Mouse (Mus musculus) forebrain, embryonic 14.5 days (tissue): ENCODE results near the gene Hoxd3. TPM values are rescaled to one million over a fixed set of nuclear protein-coding genes. Genes with fewer than 3 reads are reported as not detected.

Source experiments
- ATAC-seq: fragments of 200-750 bp; cut with Nextera tagmentation; 2 replicates; pipeline ENCODE4 v1.8.0; 2017; ENCODE audit warnings: mild to moderate bottlenecking, moderate library complexity
- DNase-seq: peaks from one replicate; pipeline ENCODE4 v3.0.0-alpha.2; 2015; ENCODE audit warnings: low spot score
- H3K27ac ChIP-seq: fragments of 300-500 bp; sonication (generic); 2 replicates; pipeline ENCODE4 v1.5.1; 2014; ENCODE audit warnings: low read depth, mild to moderate bottlenecking, control low read depth, low read length, moderate library complexity
- H3K27me3 ChIP-seq: fragments of 300-500 bp; sonication (generic); replicated peaks from 2 replicates; pipeline ENCODE4 v1.6.1; 2014; ENCODE audit warnings: low read length, control low read depth, mixed read lengths; ENCODE audit not compliant: control insufficient read depth, insufficient read depth
- H3K36me3 ChIP-seq: fragments of 300-500 bp; sonication (generic); 2 replicates; pipeline ENCODE4 v1.6.1; 2014; ENCODE audit warnings: low read length, control low read depth; ENCODE audit not compliant: control insufficient read depth, insufficient read depth
- H3K4me1 ChIP-seq: fragments of 300-500 bp; sonication (generic); 2 replicates; pipeline ENCODE4 v1.6.1; 2014; ENCODE audit warnings: antibody characterized with exemption, low read length, control low read depth; ENCODE audit not compliant: control insufficient read depth, insufficient read depth
- H3K4me2 ChIP-seq: fragments of 300-500 bp; sonication (generic); 2 replicates; pipeline ENCODE4 v1.6.1; 2014; ENCODE audit warnings: mild to moderate bottlenecking, control low read depth, low read length
- H3K4me3 ChIP-seq: fragments of 300-500 bp; sonication (generic); 2 replicates; pipeline ENCODE4 v1.5.1; 2014; ENCODE audit warnings: low read depth, low read length, control low read depth
- H3K9ac ChIP-seq: fragments of 300-500 bp; sonication (generic); 2 replicates; pipeline ENCODE4 v1.6.1; 2014; ENCODE audit warnings: mild to moderate bottlenecking, low read length, control low read depth, moderate library complexity
- H3K9me3 ChIP-seq: fragments of 300-500 bp; sonication (generic); replicated peaks from 2 replicates; pipeline ENCODE4 v1.6.1; 2016; ENCODE audit warnings: low read length, control low read depth, mixed read lengths; ENCODE audit not compliant: control insufficient read depth
- WGBS: fragments of 180-500 bp; shearing (Covaris S2); extraction: QIAGEN DNeasy Blood & Tissue Kit; methylation state at CpG from one replicate; pipeline ENCODE4 v1.1.7; 2014; 5-methylcytosine and 5-hydroxymethylcytosine counted together
- polyA plus RNA-seq: library from polyadenylated mRNA; unstranded; fragments of >200 nt; fragmentation: Nextera tagmentation; extraction: Ambion mirVana; gene quantifications from 2 replicates; pipeline ENCODE4 v1.2.1, GENCODE M21; 2014

The Hoxd3 gene
- polyA plus RNA-seq, 1 experiment from 2014 or later: not detected

- 12% methylated on average over 17 of the region's 17 CpGs for WGBS
- H3K36me3 ChIP-seq: no peaks in the 10 kb centered on the region
- DNase-seq (peak; percentile 90), ATAC-seq (no peak)
- no peak overlapping the region for H3K27ac ChIP-seq
- H3K9ac ChIP-seq: no peak overlapping the region
- H3K4me2 ChIP-seq: no peak overlapping the region
- no peak overlapping the region for H3K4me3 ChIP-seq
- H3K9me3 ChIP-seq: no peaks in the 10 kb centered on the region
- H3K27me3 ChIP-seq: peaks cover 96% of the 10 kb centered on the region
- H3K4me1 ChIP-seq: peaks cover 12% of the 10 kb centered on the region; the same call in 1 of the 2 replicates
Measured at GRCm38 (mm10) chr2:74701949-74702819, 9.5 kb upstream of the Hoxd3 start.

DNA sequence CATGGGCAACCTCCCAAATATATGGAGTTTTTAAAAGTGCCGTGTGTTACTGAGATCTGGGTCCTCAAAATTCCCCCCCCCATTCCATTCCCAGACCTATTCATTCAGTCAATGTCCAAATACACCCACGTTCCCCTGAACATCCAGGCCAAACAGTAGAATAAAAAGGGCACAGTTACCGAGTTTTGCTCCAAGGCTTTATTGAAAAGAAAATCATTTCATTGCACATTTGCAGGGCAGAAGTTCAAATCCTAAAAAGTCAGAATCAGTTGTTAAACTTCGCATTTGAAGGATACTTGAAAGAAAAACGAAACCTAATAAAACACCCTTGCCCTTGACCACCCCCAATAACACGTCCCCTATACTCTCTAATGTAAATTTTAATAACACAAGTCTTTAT lies 8.9 kb upstream of the Hoxd3 start:
- no peak overlapping the region for H3K9ac ChIP-seq
- no peak for ATAC-seq

DNA sequence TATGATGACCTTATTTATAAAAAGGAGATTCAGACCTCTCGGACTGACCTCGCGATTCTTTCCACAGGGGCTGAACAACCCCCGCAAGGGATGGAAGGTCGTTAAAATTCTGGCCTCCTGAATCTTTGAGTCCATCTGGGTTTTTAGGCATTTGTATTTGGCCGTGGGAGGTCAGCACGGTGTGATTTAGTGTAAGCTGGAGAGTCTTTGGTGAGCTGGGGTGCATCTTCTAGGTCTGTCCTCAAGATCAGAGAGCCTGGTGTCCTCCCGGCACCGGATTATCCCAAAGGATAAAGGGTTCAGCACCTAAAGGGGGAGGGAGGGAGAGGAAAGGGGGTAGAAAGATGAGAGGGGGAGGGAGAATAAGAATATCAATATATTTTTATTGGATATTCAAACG lies 8.4 kb upstream of the Hoxd3 start:
- ATAC-seq (no peak), DNase-seq (no peak)
- peaks cover 96% of the 10 kb centered on the region for H3K27me3 ChIP-seq
- H3K4me3 ChIP-seq: no peak overlapping the region
- no peaks in the 10 kb centered on the region for H3K9me3 ChIP-seq
- peaks cover 5% of the 10 kb centered on the region; the same call in 1 of the 2 replicates for H3K4me1 ChIP-seq
- H3K4me2 ChIP-seq: no peak overlapping the region
- 2% methylated on average over 10 of the region's 10 CpGs for WGBS
- H3K36me3 ChIP-seq: no peaks in the 10 kb centered on the region
- H3K27ac ChIP-seq: no peak overlapping the region
- no peak overlapping the region for H3K9ac ChIP-seq

More for the DNA sequence above, 8.9 kb upstream of the Hoxd3 start:
- no peak for DNase-seq
- 10% methylated on average over 6 of the region's 6 CpGs for WGBS
- no peaks in the 10 kb centered on the region for H3K9me3 ChIP-seq
- no peak overlapping the region for H3K27ac ChIP-seq
- H3K4me1 ChIP-seq: peaks cover 10% of the 10 kb centered on the region; the same call in 1 of the 2 replicates
- H3K36me3 ChIP-seq: no peaks in the 10 kb centered on the region
- H3K27me3 ChIP-seq: peaks cover 96% of the 10 kb centered on the region
- H3K4me2 ChIP-seq: no peak overlapping the region
- no peak overlapping the region for H3K4me3 ChIP-seq

GRCm38 (mm10) chr2:74703720-74704392 lies 7.9 kb upstream of the Hoxd3 start:
- WGBS: under 1% methylated on average over 26 of the region's 26 CpGs
- peaks cover 96% of the 10 kb centered on the region for H3K27me3 ChIP-seq
- no peak overlapping the region for H3K4me2 ChIP-seq
- no peak for DNase-seq
- H3K9ac ChIP-seq: no peak overlapping the region
- H3K9me3 ChIP-seq: no peaks in the 10 kb centered on the region
- H3K4me3 ChIP-seq: no peak overlapping the region
- no peak overlapping the region for H3K27ac ChIP-seq
- no peak for ATAC-seq
- no peaks in the 10 kb centered on the region for H3K36me3 ChIP-seq
- peaks cover 4% of the 10 kb centered on the region; the same call in 1 of the 2 replicates for H3K4me1 ChIP-seq

GRCm38 (mm10) chr2:74704393-74704998 lies 7.2 kb upstream of the Hoxd3 start, which contains the start of gene Hoxd8:
Gene Hoxd8, plus strand, starts transcription at chr2:74704615.
- Histone ChIP-seq H3K27me3 (peaks cover 96% of the 10 kb centered on the region), H3K4me2 (peak within 1 kb of the TSS; percentile 50), H3K9me3 (no peaks in the 10 kb centered on the region), H3K4me3 (peak within 1 kb of the TSS; percentile 21), H3K9ac (peak within 1 kb of the TSS; percentile 25; the same call in 1 of the 2 replicates), H3K4me1 (peaks cover 4% of the 10 kb centered on the region; the same call in 1 of the 2 replicates), H3K36me3 (no peaks in the 10 kb centered on the region), H3K27ac (no peak within 1 kb of the TSS)
- WGBS: under 1% methylated on average over 50 of the region's 52 CpGs
- DNase-seq (no peak), ATAC-seq (peak; percentile 22; the same call in 1 of the 2 replicates)

GRCm38 (mm10) chr2:74704999-74705466 lies 6.7 kb upstream of the Hoxd3 start:
- Histone ChIP-seq H3K4me2 (peak overlapping the region; percentile 50), H3K9ac (peak overlapping the region; percentile 25; the same call in 1 of the 2 replicates), H3K27ac (no peak overlapping the region), H3K27me3 (peaks cover 96% of the 10 kb centered on the region), H3K4me3 (peak overlapping the region; percentile 21), H3K9me3 (no peaks in the 10 kb centered on the region), H3K36me3 (no peaks in the 10 kb centered on the region), H3K4me1 (peaks cover 4% of the 10 kb centered on the region; the same call in 1 of the 2 replicates)
- DNase-seq (no peak), ATAC-seq (peak; percentile 26; the same call in 1 of the 2 replicates)
- 0% methylated on average over 53 of the region's 66 CpGs for WGBS

DNA sequence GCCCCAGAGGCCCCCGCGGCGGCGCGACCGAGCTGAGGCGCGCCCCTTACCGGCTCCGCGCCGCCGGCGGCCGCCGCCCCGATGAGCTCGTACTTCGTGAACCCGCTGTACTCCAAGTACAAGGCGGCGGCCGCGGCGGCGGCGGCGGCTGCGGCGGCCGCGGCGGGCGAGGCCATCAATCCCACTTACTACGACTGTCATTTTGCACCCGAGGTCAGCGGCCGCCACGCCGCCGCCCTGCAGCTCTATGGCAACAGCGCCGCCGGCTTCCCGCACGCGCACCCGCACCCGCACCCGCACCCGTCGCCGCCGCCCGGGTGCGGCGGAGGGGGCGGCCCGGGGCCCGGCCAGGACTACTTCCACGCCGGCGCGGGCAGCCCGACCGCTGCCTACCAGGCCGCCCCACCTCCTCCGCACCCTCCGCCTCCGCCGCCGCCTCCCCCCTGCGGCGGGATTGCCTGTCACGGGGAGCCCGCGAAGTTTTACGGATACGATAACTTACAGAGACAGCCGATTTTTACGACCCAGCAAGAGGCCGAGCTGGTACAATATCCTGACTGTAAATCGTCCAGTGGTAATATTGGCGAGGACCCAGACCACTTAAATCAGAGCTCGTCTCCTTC lies 6.1 kb upstream of the Hoxd3 start:
- no peaks in the 10 kb centered on the region for H3K9me3 ChIP-seq
- H3K4me3 ChIP-seq: peak overlapping the region; percentile 21
- H3K4me1 ChIP-seq: peaks cover 4% of the 10 kb centered on the region; the same call in 1 of the 2 replicates
- peak overlapping the region; percentile 50 for H3K4me2 ChIP-seq
- peaks cover 96% of the 10 kb centered on the region for H3K27me3 ChIP-seq
- H3K36me3 ChIP-seq: no peaks in the 10 kb centered on the region
- peak; percentile 55; the same call in 1 of the 2 replicates for ATAC-seq
- no peak for DNase-seq
- under 1% methylated on average over 51 of the region's 85 CpGs for WGBS
- no peak overlapping the region for H3K9ac ChIP-seq
- no peak overlapping the region for H3K27ac ChIP-seq

- Histone ChIP-seq H3K27ac (no peak overlapping the region), H3K9ac (no peak overlapping the region), H3K4me1 (peaks cover 4% of the 10 kb centered on the region; the same call in 1 of the 2 replicates), H3K27me3 (peaks cover 94% of the 10 kb centered on the region), H3K4me2 (no peak overlapping the region), H3K4me3 (no peak overlapping the region), H3K36me3 (no peaks in the 10 kb centered on the region), H3K9me3 (no peaks in the 10 kb centered on the region)
- 2% methylated on average over 13 of the region's 13 CpGs for WGBS
- DNase-seq: no peak
- no peak for ATAC-seq
Measured at GRCm38 (mm10) chr2:74706393-74706960, 5.2 kb upstream of the Hoxd3 start.
